Mouse (Mus musculus) spleen, embryonic (tissue): ENCODE results near the gene Art5.

Experiments used
- CTCF ChIA-PET: fragments of 350-600 bp; sonication (Branson Sonifier 250); formaldehyde crosslinking; loops from one replicate; lab custom pipeline; 2022; lab: Charles Lee

The Art5 gene

GRCm38 (mm10) chr7:102082816-102083215 lies 26.5 kb downstream of the Art5 start, which contains the start of gene Trpc2:
Gene Trpc2, plus strand, starts transcription at chr7:102083116.
- CTCF ChIA-PET, result no interaction called here

DNA sequence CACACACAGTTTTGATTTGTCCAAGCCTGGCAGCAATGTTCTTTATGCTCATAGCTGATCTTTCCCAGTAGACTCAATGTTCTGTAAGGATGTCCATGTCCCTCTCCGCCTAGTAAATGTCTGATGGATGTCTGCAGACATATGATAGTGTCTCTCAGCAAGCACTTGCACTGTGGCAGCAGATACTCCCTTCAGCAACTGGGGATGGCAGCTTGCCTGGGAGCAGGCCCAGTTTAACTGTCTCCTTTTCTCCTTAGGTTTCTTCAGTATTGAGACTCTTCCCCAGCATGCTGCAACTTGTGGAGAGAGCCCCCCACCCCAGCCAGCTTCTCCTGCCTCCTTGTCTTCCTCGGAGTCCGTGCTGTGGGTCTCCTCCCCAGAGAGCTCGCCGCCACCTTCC lies 27.5 kb downstream of the Art5 start:
- CTCF ChIA-PET, result no interaction called here

- CTCF ChIA-PET, result interaction anchor here (0.6 to 0.7 kb wide), 3 partner anchors 89 to 161 kb away, joined by 11 to 22 read pairs (median 11); no protein-coding TSS in a partner anchor
These were observed 29.0 kb downstream of the Art5 start for GRCm38 (mm10) chr7:102080311-102080710.

DNA sequence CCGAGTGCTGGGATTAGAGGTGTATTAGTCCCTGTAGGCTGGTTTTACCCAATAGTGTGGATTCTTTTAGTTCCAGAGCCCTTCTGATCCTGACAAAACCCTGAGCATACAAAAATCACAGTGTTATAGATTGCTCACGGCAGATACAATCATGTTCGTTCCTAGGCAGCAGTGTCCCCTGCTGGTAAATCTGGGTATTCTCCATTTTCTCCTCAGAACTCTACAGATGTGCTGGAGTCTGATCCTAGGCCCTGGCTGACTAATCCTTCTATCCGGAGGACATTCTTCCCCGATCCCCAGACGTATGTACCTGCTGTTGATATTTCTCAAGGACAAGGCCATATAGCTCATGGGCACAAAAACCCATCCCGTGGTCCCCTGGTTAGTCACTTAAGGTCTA lies 30.8 kb downstream of the Art5 start:
- CTCF ChIA-PET, result no interaction called here

- CTCF ChIA-PET, result no interaction called here
These were observed 32.5 kb downstream of the Art5 start for GRCm38 (mm10) chr7:102076714-102077296.

- CTCF ChIA-PET, result no interaction called here
These were observed 42.9 kb downstream of the Art5 start for GRCm38 (mm10) chr7:102066363-102066762.

- CTCF ChIA-PET, result no interaction called here
These were observed 44.0 kb downstream of the Art5 start, which contains the start of the genes Rnf121, Xndc1 and Xntrpc for GRCm38 (mm10) chr7:102065046-102065891. Gene Rnf121, minus strand, starts transcription at chr7:102065469. Gene Xndc1, plus strand, starts transcription at chr7:102065511. Gene Xntrpc, plus strand, starts transcription at chr7:102065713.

GRCm38 (mm10) chr7:102064655-102065045 lies 44.6 kb downstream of the Art5 start:
- CTCF ChIA-PET, result no interaction called here

DNA sequence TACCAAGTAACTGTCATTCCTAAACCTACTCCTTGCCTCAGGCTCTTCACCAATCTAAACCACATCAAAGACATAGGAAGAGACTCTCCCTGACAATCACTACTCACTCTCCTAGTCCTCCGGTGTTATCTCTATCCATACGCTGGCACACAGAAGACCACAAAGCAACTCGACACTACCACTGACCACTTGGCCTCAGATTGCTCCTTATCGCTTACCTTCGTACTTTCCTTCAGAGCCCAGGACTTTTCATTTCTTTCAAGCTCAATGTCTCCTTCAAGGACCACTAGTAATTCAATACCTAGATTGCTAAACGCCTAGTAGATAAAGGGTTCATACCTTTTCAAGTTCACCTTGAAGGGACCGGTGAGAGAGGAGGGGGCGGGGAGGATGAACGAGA lies 45.4 kb downstream of the Art5 start:
- CTCF ChIA-PET, result no interaction called here

DNA sequence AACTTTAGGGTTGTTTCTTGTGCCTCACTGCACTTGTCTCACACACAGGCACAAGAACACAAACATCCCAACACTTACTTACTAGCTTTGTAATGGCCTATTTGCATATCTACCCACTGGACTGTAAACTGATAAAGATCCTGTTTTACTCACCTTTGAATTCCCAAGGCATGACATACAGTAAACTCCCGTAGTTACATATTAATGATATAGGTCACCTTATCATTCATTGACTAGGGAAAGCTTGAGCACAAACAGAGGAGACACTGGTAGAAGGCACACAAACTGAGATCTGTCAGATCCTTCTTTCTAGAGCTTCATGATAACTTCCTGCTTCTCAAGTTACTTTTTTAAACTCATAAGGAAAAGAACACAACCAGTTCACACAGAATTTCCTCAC lies 47.1 kb downstream of the Art5 start:
- CTCF ChIA-PET, result no interaction called here

- CTCF ChIA-PET, result no interaction called here
These were observed 47.9 kb downstream of the Art5 start for GRCm38 (mm10) chr7:102061353-102061752.

DNA sequence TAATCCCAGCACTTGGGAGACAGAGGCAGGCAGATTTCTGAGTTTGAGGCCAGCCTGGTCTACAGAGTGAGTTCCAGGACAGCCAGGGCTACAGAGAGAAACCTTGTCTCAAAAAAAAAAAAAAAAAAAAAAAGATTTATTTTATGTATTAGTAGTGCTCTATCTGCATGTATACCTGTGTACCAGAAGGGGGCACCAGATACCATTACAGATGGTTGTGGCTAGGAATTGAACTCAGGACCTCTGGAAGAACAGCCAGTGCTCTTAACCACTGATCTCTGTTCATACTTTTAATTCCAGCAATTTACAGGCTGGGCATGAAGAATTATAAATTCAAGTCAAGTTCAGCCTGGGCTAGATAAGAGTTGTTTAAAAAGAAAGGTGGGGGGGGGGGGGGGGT lies 60.8 kb downstream of the Art5 start:
- CTCF ChIA-PET, result interaction anchor here (0.7 kb wide), 1 partner anchor 23 kb away, joined by 3 read pairs; no protein-coding TSS in a partner anchor
